Mouse (Mus musculus): ENCODE results near the gene Ssna1. TPM values are rescaled to one million over a fixed set of nuclear protein-coding genes. Genes with fewer than 3 reads are reported as not detected.

The Ssna1 gene
- polyA plus RNA-seq, 1 experiment from 2014 or later = 323 TPM

- no peak for DNase-seq (ENCODE audit: low spot score)
Observed at GRCm38 (mm10) chr2:25290101-25290815, 18.0 kb upstream of the Ssna1 start.

DNA sequence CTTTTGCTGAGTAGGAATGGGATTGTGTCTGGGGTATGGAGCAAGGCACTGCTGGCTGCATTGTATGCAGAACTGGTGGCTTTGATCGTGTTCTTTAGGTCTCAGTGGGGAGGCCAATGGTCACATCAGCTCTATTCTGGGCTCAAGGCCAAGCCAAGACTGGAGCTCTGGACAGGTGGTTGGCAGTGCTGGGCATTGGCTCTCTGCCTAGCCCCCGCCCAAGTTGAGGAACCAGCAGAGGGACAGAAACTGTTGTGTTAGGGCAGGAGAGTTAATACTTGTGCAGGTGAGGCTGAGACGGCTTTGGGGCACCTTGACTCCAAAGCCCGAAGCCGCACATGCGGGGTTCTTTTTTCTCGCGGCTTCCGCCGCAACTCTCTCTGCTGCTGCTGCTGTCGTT, 17.4 kb upstream of the Ssna1 start, which contains the start of gene Lrrc26:
Gene Lrrc26, plus strand, starts transcription at position 265 of the 400 bp plus-strand sequence.
- DNase-seq (ENCODE audit: low spot score) = no peak

GRCm38 (mm10) chr2:25288734-25289345, 16.6 kb upstream of the Ssna1 start:
- DNase-seq (ENCODE audit: low spot score) = no peak

GRCm38 (mm10) chr2:25287927-25288649, 15.8 kb upstream of the Ssna1 start, which contains the start of gene Tmem210:
Tmem210 (plus strand) TSS chr2:25288145.
- no peak for DNase-seq (ENCODE audit: low spot score)

DNA sequence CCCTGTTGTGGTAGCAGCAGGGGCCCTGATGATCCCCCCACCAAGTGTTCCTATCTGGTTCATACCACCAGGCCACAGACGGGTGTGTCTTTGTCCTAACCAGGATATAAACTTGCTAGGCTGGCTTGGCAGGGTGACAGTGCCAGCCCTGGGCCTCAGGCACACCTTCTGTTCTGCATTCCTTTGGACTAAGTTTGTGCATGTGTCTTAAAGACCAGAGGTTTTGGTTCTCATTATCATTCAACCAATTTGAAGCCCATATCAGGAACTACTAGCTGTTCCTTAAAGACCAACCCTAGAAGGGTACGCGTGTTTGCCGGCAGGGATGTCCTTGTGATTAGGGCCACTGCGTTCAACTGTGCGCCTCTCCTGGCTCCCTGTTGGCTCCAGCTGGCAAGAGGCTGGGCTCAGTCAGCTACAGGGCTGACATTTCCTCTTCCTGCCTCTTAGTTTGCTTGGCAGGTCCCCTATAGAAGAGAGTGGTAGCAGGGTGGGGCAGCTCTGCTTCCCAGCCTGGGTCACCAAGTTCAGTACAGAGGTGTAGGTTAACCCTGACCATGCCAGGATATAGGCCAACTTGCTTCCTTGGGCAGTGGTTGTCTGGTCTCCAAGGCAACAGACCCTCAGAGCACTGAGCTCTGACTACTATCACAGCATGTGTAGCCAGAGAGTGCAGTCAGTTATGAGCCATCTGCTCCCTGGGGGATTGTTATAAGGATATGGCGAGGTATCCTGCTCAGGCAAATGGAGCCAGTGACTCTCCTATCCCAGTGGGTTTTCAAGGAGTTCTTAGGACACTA, 14.8 kb upstream of the Ssna1 start:
- no peak for DNase-seq (ENCODE audit: low spot score)

DNA sequence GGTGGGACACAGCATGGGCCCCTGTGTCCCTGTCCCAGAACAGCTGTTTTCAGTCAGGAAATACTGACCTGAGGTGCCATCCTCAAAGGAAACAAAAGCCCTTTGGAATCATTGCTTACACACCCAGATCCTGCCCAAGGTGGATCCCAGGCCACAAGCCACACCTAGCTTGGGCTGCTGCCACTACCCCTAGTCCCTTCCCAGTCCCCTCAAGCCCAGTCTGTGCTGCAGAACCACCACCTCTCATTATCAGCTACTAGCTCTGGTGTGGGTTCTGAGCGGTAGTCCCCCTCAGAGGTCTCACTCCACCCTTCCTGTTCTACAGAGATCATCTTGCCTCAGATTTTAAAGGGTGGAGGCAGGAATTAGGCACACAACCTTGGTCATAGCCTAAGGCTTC, 14.1 kb upstream of the Ssna1 start:
- no peak for DNase-seq (ENCODE audit: low spot score)

DNA sequence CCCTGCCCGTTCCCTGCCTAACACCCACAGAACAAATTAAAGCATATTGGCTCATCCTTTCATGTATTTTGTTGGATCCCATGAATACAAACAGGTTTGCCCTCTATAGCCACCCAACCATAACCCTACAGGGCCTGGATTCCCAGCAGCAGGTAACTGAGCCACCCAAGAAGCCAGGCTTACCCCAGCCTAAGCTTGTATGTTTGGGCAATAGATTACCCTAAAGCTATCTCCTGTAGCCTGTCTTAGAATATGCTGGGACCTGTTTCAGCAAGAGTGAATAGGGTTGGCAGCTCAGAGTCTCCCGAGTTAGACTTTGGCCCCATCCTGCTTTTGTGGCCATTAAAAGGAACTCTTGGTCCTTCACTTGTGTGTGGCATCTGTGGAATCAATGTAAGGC, 13.3 kb upstream of the Ssna1 start:
- no peak for DNase-seq (ENCODE audit: low spot score)

- DNase-seq (ENCODE audit: low spot score) = peak; percentile 78
Observed at GRCm38 (mm10) chr2:25278928-25279882, 7.0 kb upstream of the Ssna1 start.

DNA sequence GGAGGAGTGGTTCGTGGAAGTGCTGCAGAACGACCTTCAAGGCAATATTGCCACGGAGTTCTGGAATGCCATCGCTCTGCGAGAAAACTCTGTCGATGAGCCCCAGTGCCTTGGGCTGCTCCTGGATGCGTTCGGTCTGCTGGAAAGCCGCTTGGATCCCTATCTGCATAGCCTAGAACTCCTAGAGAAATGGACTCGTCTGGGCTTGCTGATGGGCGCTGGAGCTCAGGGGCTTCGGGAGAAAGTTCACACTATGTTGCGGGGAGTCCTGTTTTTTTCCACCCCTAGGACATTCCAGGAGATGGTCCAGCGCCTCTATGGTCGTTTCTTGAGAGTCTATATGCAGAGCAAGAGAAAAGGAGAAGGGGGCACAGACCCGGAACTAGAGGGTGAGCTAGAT, 772 bp upstream of the Ssna1 start:
- no peak for DNase-seq (ENCODE audit: low spot score)

GRCm38 (mm10) chr2:25272515-25272914, 277 bp upstream of the Ssna1 start:
- DNase-seq (ENCODE audit: low spot score) = no peak

DNA sequence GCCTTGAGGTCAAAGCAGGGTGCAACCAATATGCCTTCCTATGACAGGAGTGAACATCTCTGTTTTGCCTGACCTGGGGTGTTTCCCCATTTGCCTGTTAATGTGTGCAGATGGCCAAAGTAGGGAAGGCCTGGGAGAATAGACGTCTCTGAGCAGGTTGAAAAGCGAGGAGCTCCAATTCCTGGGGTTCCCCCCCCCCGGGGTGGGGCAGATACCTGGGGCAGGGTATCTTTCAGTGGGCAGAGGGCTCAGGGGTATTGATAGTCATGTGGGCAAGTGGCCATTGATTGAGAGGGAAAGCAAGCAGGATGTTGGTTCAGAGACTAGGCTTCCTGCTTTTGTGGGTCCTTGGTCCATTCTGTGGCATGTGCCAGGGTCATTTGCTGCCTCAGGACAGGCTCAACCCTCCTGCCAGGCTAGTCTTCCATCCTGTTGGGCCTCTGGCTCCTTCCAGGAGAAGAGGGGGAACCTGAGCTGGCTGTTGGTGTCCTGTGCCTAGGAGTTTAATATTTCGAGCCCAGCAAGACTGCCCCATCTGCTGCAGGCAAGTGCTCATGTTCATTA, 4.4 kb downstream of the Ssna1 start:
- DNase-seq (ENCODE audit: low spot score) = no peak

DNA sequence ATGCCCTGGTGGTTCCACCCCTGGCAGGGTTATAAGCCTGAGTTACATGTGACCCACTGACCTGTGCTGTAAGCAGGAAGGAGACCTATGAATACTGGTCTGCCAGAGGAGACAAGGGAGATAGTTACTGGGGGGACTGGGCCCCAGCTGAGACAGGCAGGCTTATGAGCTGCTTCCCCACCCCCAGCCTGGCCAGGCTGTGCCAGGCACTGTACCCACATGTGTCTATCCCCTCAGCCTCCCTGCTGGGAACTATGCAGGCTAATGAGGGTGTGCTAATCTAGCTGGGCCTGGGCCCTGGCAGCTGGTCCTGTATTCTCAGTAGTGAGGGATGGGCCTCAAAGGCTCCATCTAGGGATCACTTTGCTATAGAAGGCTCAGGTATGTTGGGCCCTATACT, 5.0 kb downstream of the Ssna1 start:
- no peak for DNase-seq (ENCODE audit: low spot score)

- no peak for DNase-seq (ENCODE audit: low spot score)
Observed at GRCm38 (mm10) chr2:25266720-25267119, 5.5 kb downstream of the Ssna1 start.

- DNase-seq (ENCODE audit: low spot score) = no peak
Observed at GRCm38 (mm10) chr2:25265897-25266656, 6.2 kb downstream of the Ssna1 start.

DNA sequence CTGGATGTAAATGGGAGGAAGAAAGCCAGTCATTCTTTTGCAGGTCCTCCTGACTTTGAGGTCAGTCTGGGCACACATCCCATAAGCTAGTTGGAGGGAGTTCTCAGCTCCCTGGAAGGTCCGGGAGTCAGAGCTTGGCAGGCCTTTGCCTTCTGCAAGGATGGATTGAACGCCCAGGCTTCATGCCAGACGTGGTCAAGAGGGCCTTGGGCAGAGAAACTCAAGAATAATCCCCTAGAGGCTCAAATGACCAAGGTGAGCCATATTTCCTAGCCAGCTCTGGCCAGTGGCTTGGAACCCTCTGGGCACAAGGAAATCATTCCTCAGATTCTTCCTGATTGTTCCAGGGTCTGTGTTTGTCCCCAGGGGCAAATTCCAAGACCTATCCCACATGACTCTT, 7.4 kb downstream of the Ssna1 start:
- no peak for DNase-seq (ENCODE audit: low spot score)

DNA sequence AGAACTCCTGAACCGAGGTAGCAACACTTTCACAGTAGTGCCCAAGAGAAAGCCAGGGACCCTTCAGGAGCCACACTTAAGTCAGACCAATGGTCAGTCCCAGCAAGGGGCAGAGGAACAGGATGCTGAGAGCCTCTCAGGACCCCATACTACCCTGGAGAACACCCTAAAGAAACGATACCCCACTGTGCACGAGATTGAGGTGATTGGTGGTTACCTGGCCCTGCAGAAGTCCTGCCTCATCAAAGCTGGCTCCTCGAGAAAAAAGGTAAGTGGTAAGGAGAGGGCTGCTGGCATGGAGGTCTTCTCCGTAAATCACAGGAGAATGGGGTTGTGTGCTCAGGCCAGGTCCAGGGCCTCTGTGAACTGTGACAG, 8.0 kb downstream of the Ssna1 start:
- DNase-seq (ENCODE audit: low spot score) = no peak

- DNase-seq (ENCODE audit: low spot score) = no peak
Observed at GRCm38 (mm10) chr2:25263623-25264285, 8.5 kb downstream of the Ssna1 start.

- peak; percentile 73 for DNase-seq (ENCODE audit: low spot score)
Observed at GRCm38 (mm10) chr2:25262795-25263622, 9.2 kb downstream of the Ssna1 start.
